In the genomic region with DNA sequence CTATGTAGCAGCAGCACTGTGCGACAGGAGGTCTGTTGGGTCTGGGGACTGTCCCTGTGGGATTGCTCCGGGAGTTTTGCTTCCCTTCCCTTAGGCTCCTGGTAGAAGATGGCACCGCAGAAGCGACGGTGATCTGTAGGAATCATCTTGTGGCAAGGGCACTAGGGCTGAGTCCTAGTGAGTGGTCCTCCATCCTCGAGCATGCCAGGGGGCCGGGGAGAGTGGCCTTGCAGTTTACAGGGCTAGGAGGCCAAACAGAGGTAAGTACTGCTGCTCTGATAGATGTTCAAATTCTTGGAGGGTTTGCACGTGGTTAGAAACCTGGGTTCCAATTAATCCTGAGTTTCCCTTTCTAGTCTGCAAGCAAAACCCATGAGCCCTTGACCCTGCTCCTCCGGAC, we compare ENCODE assay signal across 7 mouse cellular contexts. TPM values are rescaled to one million over a fixed set of nuclear protein-coding genes. Genes with fewer than 3 reads are reported as not detected.
DNase-seq lines count a peak whose midpoint lies in the region; ATAC-seq and TF ChIP-seq lines count a peak whose summit lies in the region.

No protein-coding gene starts in this region.

- peak overlapping the region; percentile 29; the same call in 1 of the 2 replicates for H3K4me2 ChIP-seq in lung, postnatal 0 days (replicated peaks; ENCODE audit: low read depth, low read length)
- H3K4me2 ChIP-seq in forebrain, embryonic 14.5 days (ENCODE audit: low read length), result peak overlapping the region; percentile 23; the same call in 1 of the 2 replicates
- 0 out of 2 replicates have a peak overlapping the region, but pooled peaks have one; percentile 3 for H3K4me2 ChIP-seq in limb, embryonic 11.5 days (ENCODE audit: low read depth, severe bottlenecking)

- WGBS in lung, postnatal 0 days, result 86% methylated on average over 9 of the region's 9 CpGs
- 80% methylated on average over 9 of the region's 9 CpGs for WGBS in forebrain, embryonic 14.5 days
- 85% methylated on average over 9 of the region's 9 CpGs for WGBS in limb, embryonic 11.5 days
- WGBS in olfactory bulb, adult 2 months, result 83% methylated on average over 9 of the region's 9 CpGs

- intact Hi-C loops in left cerebral cortex, postnatal 4 days (cut with DNase I), result no loop called here

- H3K9me3 ChIP-seq in lung, postnatal 0 days (ENCODE audit: low read length), result no peaks in the 10 kb centered on the region
- no peaks in the 10 kb centered on the region for H3K9me3 ChIP-seq in forebrain, embryonic 14.5 days (replicated peaks; ENCODE audit: control insufficient read depth, low read length)
- H3K9me3 ChIP-seq in limb, embryonic 11.5 days (ENCODE audit: control insufficient read depth, low read length), result no peaks in the 10 kb centered on the region

- no peak for DNase-seq in lung, postnatal 0 days (ENCODE audit: low spot score)
- DNase-seq in lung, postnatal 25 days (ENCODE audit: low spot score), result no peak
- DNase-seq in forebrain, embryonic 14.5 days (ENCODE audit: low spot score), result no peak
- DNase-seq in limb, embryonic 11.5 days (ENCODE audit: low spot score), result no peak
- no peak for DNase-seq in gastrocnemius, postnatal 10 days
- DNase-seq in left cerebral cortex, postnatal 4 days, result no peak

- peaks cover 8% of the 10 kb centered on the region; the same call in 1 of the 2 replicates for H3K36me3 ChIP-seq in lung, postnatal 0 days (ENCODE audit: insufficient read depth, low read length)
- peaks cover 55% of the 10 kb centered on the region for H3K36me3 ChIP-seq in forebrain, embryonic 14.5 days (ENCODE audit: control insufficient read depth, insufficient read depth, low read length)
- peaks cover 16% of the 10 kb centered on the region for H3K36me3 ChIP-seq in limb, embryonic 11.5 days (ENCODE audit: control insufficient read depth, insufficient read depth, low read length)

- ATAC-seq in lung, postnatal 0 days, result no peak
- no peak for ATAC-seq in forebrain, embryonic 14.5 days
- ATAC-seq in limb, embryonic 11.5 days (ENCODE audit: insufficient number of reproducible peaks, low FRiP score, low TSS enrichment, low read depth), result no peak

- no peak overlapping the region for H3K27ac ChIP-seq in lung, postnatal 0 days (ENCODE audit: low read length)
- 0 out of 2 replicates have a peak overlapping the region, but pooled peaks have one; percentile 28 for H3K27ac ChIP-seq in forebrain, embryonic 14.5 days (ENCODE audit: low read depth, low read length)
- H3K27ac ChIP-seq in limb, embryonic 11.5 days (replicated peaks; ENCODE audit: low read depth, low read length), result no peak overlapping the region
- H3K27ac ChIP-seq in olfactory bulb, adult 2 months (ENCODE audit: insufficient read depth, low read depth, low read length), result peak overlapping the region; percentile 29; the same call in 1 of the 2 replicates

- no peak for TF ChIP-seq CTCF in lung, postnatal 0 days (IDR thresholded peaks at IDR 0.05)
- no peak for TF ChIP-seq CTCF in olfactory bulb, adult 2 months (IDR thresholded peaks at IDR 0.05; ENCODE audit: insufficient read depth, low read depth, low read length)

- H3K4me1 ChIP-seq in lung, postnatal 0 days (ENCODE audit: insufficient read depth, low read depth, low read length), result peaks cover 6% of the 10 kb centered on the region
- H3K4me1 ChIP-seq in forebrain, embryonic 14.5 days (ENCODE audit: control insufficient read depth, insufficient read depth, low read length), result peaks cover 11% of the 10 kb centered on the region; the same call in 1 of the 2 replicates
- H3K4me1 ChIP-seq in limb, embryonic 11.5 days (ENCODE audit: control insufficient read depth, insufficient read depth, low read length), result peaks cover 12% of the 10 kb centered on the region; the same call in 1 of the 2 replicates
- peaks cover 10% of the 10 kb centered on the region for H3K4me1 ChIP-seq in olfactory bulb, adult 2 months (ENCODE audit: control insufficient read depth, insufficient read depth, low read length)

- H3K27me3 ChIP-seq in lung, postnatal 0 days (replicated peaks; ENCODE audit: insufficient read depth, low read length), result no peaks in the 10 kb centered on the region
- no peaks in the 10 kb centered on the region for H3K27me3 ChIP-seq in forebrain, embryonic 14.5 days (replicated peaks; ENCODE audit: control insufficient read depth, insufficient read depth, low read length)
- no peaks in the 10 kb centered on the region for H3K27me3 ChIP-seq in limb, embryonic 11.5 days (ENCODE audit: control insufficient read depth, insufficient read depth, low read length)

- TF ChIP-seq EP300 in lung, postnatal 0 days (IDR thresholded peaks at IDR 0.05), result no peak

- no peak overlapping the region for H3K4me3 ChIP-seq in lung, postnatal 0 days (ENCODE audit: low read depth, low read length)
- no peak overlapping the region for H3K4me3 ChIP-seq in forebrain, embryonic 14.5 days (ENCODE audit: low read depth, low read length)
- H3K4me3 ChIP-seq in limb, embryonic 11.5 days (ENCODE audit: low read depth, low read length), result no peak overlapping the region
- H3K4me3 ChIP-seq in olfactory bulb, adult 2 months (ENCODE audit: insufficient read depth, low read depth, low read length), result peak overlapping the region; percentile 12; the same call in 1 of the 2 replicates

- TF ChIP-seq POLR2A in olfactory bulb, adult 2 months (IDR thresholded peaks at IDR 0.05; ENCODE audit: insufficient read depth, low read depth, low read length), result no peak

- H3K9ac ChIP-seq in lung, postnatal 0 days (replicated peaks; ENCODE audit: low read depth), result no peak overlapping the region
- no peak overlapping the region for H3K9ac ChIP-seq in forebrain, embryonic 14.5 days (ENCODE audit: low read length)
- no peak overlapping the region for H3K9ac ChIP-seq in limb, embryonic 11.5 days (ENCODE audit: low read length)

RNA-seq across cellular contexts. Expression of a gene that starts 10.0 kb away (rescaled TPM):
- polyA plus RNA-seq in lung, postnatal 0 days (2015; fragmentation: Nextera tagmentation; extraction: Ambion mirVana), result 6.5 and 9.1 TPM in 2 replicates
- polyA plus RNA-seq in forebrain, embryonic 14.5 days (2014; fragmentation: Nextera tagmentation; extraction: Ambion mirVana), result 69.2 and 74.0 TPM in 2 replicates
- 171 and 178 TPM in 2 replicates for polyA plus RNA-seq in limb, embryonic 11.5 days (2014; fragmentation: Nextera tagmentation; extraction: Ambion mirVana)
- not detected in 2 replicates for polyA plus RNA-seq in olfactory bulb, adult 2 months (2012; ENCODE audit: insufficient read depth, insufficient read length, low replicate concordance, missing spikeins)
- total RNA-seq in gastrocnemius, postnatal 10 days (2021), result 10 to 100 TPM; 10.2 to 11.6 TPM
- 1 to 10 TPM; 8.2 to 10.0 TPM for total RNA-seq in left cerebral cortex, postnatal 4 days (2021)

RNA-seq across cellular contexts. Expression of a gene that starts 19.7 kb away (rescaled TPM):
- 12.2 and 12.3 TPM in 2 replicates for polyA plus RNA-seq in lung, postnatal 0 days (2015; fragmentation: Nextera tagmentation; extraction: Ambion mirVana)
- 43.4 and 56.1 TPM in 2 replicates for polyA plus RNA-seq in forebrain, embryonic 14.5 days (2014; fragmentation: Nextera tagmentation; extraction: Ambion mirVana)
- polyA plus RNA-seq in limb, embryonic 11.5 days (2014; fragmentation: Nextera tagmentation; extraction: Ambion mirVana), result 80.4 and 83.1 TPM in 2 replicates
- not detected in 2 replicates for polyA plus RNA-seq in olfactory bulb, adult 2 months (2012; ENCODE audit: insufficient read depth, insufficient read length, low replicate concordance, missing spikeins)
- total RNA-seq in gastrocnemius, postnatal 10 days (2021), result 10 to 100 TPM; 11.2 to 17.2 TPM
- total RNA-seq in left cerebral cortex, postnatal 4 days (2021), result 10 to 100 TPM; 60.8 to 64.7 TPM

RNA-seq across cellular contexts. Expression of a gene that starts 24.1 kb away (rescaled TPM):
- 20.1 and 21.9 TPM in 2 replicates for polyA plus RNA-seq in lung, postnatal 0 days (2015; fragmentation: Nextera tagmentation; extraction: Ambion mirVana)
- 10.7 and 13.9 TPM in 2 replicates for polyA plus RNA-seq in forebrain, embryonic 14.5 days (2014; fragmentation: Nextera tagmentation; extraction: Ambion mirVana)
- polyA plus RNA-seq in limb, embryonic 11.5 days (2014; fragmentation: Nextera tagmentation; extraction: Ambion mirVana), result 6.2 and 7.0 TPM in 2 replicates
- not detected in 2 replicates for polyA plus RNA-seq in olfactory bulb, adult 2 months (2012; ENCODE audit: insufficient read depth, insufficient read length, low replicate concordance, missing spikeins)
- total RNA-seq in gastrocnemius, postnatal 10 days (2021), result 10 to 100 TPM; 12.6 to 13.9 TPM
- 10 to 100 TPM; 23.8 to 25.2 TPM for total RNA-seq in left cerebral cortex, postnatal 4 days (2021)

RNA-seq across cellular contexts. Expression of a gene that starts 27.2 kb away (rescaled TPM):
- polyA plus RNA-seq in lung, postnatal 0 days (2015; fragmentation: Nextera tagmentation; extraction: Ambion mirVana), result 7.0 and 9.0 TPM in 2 replicates
- polyA plus RNA-seq in forebrain, embryonic 14.5 days (2014; fragmentation: Nextera tagmentation; extraction: Ambion mirVana), result 14.1 and 15.6 TPM in 2 replicates
- polyA plus RNA-seq in limb, embryonic 11.5 days (2014; fragmentation: Nextera tagmentation; extraction: Ambion mirVana), result 43.6 and 48.8 TPM in 2 replicates
- not detected in 2 replicates for polyA plus RNA-seq in olfactory bulb, adult 2 months (2012; ENCODE audit: insufficient read depth, insufficient read length, low replicate concordance, missing spikeins)
- 10 to 100 TPM in 1 of 2 experiments, 1 to 10 TPM in 1; 7.8 to 11.2 TPM for total RNA-seq in gastrocnemius, postnatal 10 days (2021)
- total RNA-seq in left cerebral cortex, postnatal 4 days (2021), result 10 to 100 TPM; 35.3 to 36.6 TPM

RNA-seq across cellular contexts. Expression of a gene that starts 35.2 kb away (rescaled TPM):
- polyA plus RNA-seq in lung, postnatal 0 days (2015; fragmentation: Nextera tagmentation; extraction: Ambion mirVana), result 62.9 and 70.0 TPM in 2 replicates
- polyA plus RNA-seq in forebrain, embryonic 14.5 days (2014; fragmentation: Nextera tagmentation; extraction: Ambion mirVana), result 45.2 and 49.6 TPM in 2 replicates
- 34.6 and 36.7 TPM in 2 replicates for polyA plus RNA-seq in limb, embryonic 11.5 days (2014; fragmentation: Nextera tagmentation; extraction: Ambion mirVana)
- not detected in 2 replicates for polyA plus RNA-seq in olfactory bulb, adult 2 months (2012; ENCODE audit: insufficient read depth, insufficient read length, low replicate concordance, missing spikeins)
- 1 to 10 TPM; 4.3 to 5.2 TPM for total RNA-seq in gastrocnemius, postnatal 10 days (2021)
- total RNA-seq in left cerebral cortex, postnatal 4 days (2021), result 10 to 100 TPM; 13.9 to 14.8 TPM

Comparison
In these comparisons a context has a peak if more than half of its experiments do, and no peak if none do; other contexts are left out.
1. H3K27ac ChIP-seq: peak in forebrain, embryonic 14.5 days (single experiment) and olfactory bulb, adult 2 months (single experiment); none in lung, postnatal 0 days (single experiment) and limb, embryonic 11.5 days (single experiment).
2. Peak in every context shown above with its lines, with median percentiles within 50 percentile points of each other: H3K4me2 ChIP-seq.